Mouse (Mus musculus) forelimb bud, embryonic 11.5 days (tissue): ENCODE measurements around the gene Tinagl1.

Source experiments
- DNase-seq: peaks from one replicate; pipeline ENCODE4 v3.0.0-alpha.2; 2012; ENCODE audit warnings: low read depth, low spot score

The Tinagl1 gene

DNA sequence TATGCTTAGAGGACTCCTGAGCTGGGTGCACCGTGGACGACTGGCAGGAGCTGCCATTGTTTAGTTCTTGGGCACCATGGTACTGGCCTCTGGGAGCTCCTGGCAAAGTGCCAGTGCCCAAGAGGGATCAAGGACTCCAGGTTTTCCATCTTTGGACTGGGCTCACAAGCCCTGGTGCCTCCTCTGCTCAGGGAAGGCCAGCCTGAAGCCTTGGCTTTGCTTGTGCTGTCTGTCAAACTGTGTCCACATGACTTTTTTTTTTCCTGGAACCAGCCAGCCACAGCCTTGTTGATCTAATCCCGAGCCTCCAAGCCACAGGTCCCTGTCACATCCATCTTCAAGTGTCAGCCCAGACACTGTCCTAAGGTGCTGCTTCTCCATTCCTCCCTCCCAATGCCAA is 33.1 kb downstream of the Tinagl1 start:
- no peak for DNase-seq

DNA sequence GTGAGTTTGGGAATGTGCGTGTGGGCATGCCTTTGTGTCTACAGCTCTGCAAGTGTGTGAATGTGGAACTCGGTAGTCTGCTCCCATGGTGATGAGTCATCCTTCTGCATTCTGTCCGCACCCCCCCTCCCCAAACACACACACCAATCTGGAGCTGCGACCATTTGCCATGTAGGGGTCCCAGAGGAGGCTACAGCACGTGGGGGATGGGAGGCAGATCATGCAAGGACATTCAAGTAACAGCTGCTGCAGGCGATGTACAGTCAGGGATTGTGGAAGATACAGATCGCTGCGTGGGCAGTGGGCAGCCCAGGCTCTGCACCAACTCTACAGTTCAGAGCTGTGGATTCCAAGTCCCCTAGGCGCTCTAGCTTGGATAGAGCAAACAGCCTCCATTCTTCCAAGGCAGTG is 33.9 kb downstream of the Tinagl1 start:
- DNase-seq, result no peak

DNA sequence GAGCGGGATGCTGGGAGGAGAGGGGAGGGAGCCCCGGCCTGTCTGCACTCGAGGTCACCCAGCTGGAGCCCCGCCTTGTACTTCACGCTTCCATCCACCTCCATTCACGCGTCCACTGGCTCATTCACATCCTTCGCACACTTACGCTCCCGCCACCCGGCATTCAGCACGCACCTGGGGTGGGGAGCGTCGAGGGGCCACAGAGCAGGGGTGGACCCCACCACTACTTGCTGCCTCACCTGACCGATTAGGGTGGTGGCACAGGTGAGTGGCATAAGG is 35.8 kb downstream of the Tinagl1 start, which contains the start of gene Hcrtr1:
Gene Hcrtr1 (minus strand): TSS at position 146 of the 279 bp plus-strand sequence.
- DNase-seq, result no peak

DNA sequence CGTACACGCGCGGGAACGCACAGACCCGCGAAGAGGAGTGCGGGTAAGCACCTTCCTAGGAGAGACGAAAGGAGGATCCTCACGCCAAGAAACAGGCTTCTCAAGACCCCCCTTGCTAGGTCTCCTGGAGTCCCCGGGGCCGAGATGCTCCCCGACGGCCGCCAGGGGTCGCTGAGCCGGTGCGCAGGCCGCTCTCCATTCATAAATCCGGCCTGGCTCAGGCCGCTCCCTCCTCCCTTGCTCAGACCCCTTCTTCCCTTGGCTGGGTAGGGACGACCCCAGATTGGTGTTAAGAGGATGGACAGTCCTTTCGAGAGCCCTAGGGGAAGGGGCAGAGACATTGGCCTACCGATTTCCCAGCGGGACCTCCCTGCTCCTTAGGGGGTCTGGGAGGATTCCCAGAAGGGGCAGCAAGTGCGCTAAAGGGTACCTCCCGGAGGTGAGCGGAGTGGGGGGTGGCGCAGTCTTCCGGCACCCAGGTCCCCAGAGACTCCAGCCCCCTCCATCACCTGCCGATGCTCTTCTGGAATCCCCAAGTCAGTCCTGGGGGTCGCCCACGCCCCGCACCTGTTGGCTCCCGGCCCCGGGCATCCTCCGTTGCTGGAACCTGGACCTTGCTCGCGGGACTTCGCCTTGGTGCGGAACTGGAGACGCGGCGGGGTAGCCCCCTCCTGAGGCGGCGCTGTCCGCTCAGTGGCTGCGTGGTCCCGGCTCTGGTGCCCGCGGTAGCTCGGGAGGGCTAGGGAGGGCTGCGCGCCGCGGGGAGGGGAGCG is 36.3 kb downstream of the Tinagl1 start:
- DNase-seq, result peak; percentile 76

DNA sequence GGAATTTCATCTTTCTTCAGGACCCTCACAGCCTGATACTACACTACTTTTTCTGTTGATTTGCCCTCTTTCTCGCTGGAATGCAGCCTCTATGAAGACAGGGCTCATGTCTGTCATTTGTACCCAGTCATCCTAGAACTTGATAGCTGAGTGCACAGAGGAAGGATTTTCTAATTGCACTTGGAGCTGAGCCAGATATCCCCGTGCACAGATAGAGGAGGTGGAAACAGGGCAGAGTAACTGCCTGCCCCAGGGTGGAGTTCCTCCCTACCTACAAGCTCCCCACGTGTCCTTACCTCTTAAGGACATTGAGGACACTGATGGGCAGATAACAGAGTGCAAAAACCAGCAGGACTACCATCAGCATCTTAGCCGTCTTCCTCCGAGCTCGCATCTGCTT is 41.5 kb downstream of the Tinagl1 start:
- DNase-seq, result no peak

GRCm38 (mm10) chr4:130131448-130132105 is 43.3 kb downstream of the Tinagl1 start:
- DNase-seq, result no peak

- DNase-seq, result no peak
Observed at GRCm38 (mm10) chr4:130130641-130131350, 44.1 kb downstream of the Tinagl1 start.

GRCm38 (mm10) chr4:130130082-130130481 is 44.8 kb downstream of the Tinagl1 start:
- no peak for DNase-seq

GRCm38 (mm10) chr4:130128907-130129306 is 46.0 kb downstream of the Tinagl1 start:
- no peak for DNase-seq

GRCm38 (mm10) chr4:130125935-130126334 is 49.0 kb downstream of the Tinagl1 start:
- DNase-seq, result no peak

- DNase-seq, result no peak
Observed at GRCm38 (mm10) chr4:130125164-130125563, 49.8 kb downstream of the Tinagl1 start.

GRCm38 (mm10) chr4:130124110-130124509 is 50.8 kb downstream of the Tinagl1 start:
- no peak for DNase-seq

DNA sequence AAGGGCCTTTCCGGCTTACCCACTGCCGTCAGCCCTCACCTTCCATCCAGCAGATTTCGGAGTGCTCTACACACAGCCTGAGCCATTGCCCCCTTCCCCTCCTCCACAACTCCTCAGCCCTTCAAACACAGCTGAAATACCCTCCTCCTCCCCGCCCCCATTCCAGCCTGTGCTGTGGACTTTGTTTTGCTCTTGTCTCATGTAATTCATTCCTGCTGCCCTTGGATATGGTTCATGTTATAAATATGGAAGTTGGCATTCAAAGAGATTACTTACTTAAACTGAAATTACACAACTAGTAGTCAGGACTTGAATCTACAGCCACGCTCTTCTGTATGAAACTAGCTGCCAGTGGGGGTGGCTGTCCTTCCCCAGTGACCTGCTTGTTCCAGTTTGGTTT is 51.9 kb downstream of the Tinagl1 start:
- DNase-seq, result no peak

GRCm38 (mm10) chr4:130121560-130121959 is 53.4 kb downstream of the Tinagl1 start:
- DNase-seq, result no peak

- DNase-seq, result no peak
Observed at GRCm38 (mm10) chr4:130120752-130121151, 54.2 kb downstream of the Tinagl1 start.
